Mouse (Mus musculus) olfactory bulb, adult 2 months (tissue): ENCODE measurements around the gene Lrrc56. TPM values are rescaled to one million over a fixed set of nuclear protein-coding genes. Genes with fewer than 3 reads are reported as not detected.

Experiments used
- H3K27ac ChIP-seq: fragments of 200-500 bp; 2 replicates; pipeline ENCODE4 v1.5.1; 2012; ENCODE audit warnings: low read depth, low read length; ENCODE audit not compliant: insufficient read depth
- H3K4me1 ChIP-seq: fragments of 200-500 bp; 2 replicates; pipeline ENCODE4 v1.6.1; 2012; ENCODE audit warnings: low read length; ENCODE audit not compliant: control insufficient read depth, insufficient read depth
- H3K4me3 ChIP-seq: fragments of 200-500 bp; 2 replicates; pipeline ENCODE4 v1.5.1; 2012; ENCODE audit warnings: mild to moderate bottlenecking, low read depth, low read length, moderate library complexity; ENCODE audit not compliant: insufficient read depth
- CTCF ChIP-seq: fragments of 200-500 bp; IDR thresholded peaks from 2 replicates; pipeline ENCODE4 v1.5.1; 2012; ENCODE audit warnings: low read depth, mild to moderate bottlenecking, low read length, moderate library complexity; ENCODE audit not compliant: insufficient read depth
- POLR2A ChIP-seq: fragments of 200-500 bp; IDR thresholded peaks from 2 replicates; pipeline ENCODE4 v1.6.1; 2012; ENCODE audit warnings: mild to moderate bottlenecking, low read depth, low read length, moderate library complexity; ENCODE audit not compliant: insufficient read depth
- WGBS: fragments of 180-500 bp; shearing (Covaris S2); methylation state at CpG from one replicate; pipeline ENCODE4 v1.1.7; 2018; 5-methylcytosine and 5-hydroxymethylcytosine counted together
- polyA plus RNA-seq: library from polyadenylated mRNA; stranded (reverse); fragments of >200 nt; gene quantifications from 2 replicates; pipeline ENCODE4 v1.2.4, GENCODE M21; 2012; ENCODE audit warnings: low replicate concordance; ENCODE audit not compliant: missing spikeins, insufficient read depth, insufficient read length

Gene Lrrc56
- polyA plus RNA-seq, 1 experiment = not detected

DNA sequence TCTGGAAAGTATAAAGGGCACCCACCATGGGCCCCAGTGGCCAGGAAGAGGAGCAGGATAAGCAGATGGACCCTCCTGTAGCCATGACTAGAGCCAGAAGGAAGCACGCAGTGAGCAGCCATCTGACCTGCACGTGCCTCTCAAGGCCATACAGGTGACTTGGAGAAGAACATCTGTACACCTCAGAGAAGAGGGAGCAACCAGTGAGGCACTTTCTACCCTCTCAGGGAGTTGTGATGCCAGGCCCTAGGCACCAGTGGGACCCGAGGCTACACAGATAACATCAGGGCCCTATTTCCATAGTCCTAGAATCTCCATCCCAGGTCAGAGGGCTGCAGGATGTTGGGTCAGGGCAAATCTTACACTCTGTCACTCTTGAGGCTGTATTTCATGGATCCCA is 3.7 kb upstream of the Lrrc56 start:
- TF ChIP-seq POLR2A (no peak), CTCF (no peak)
- Histone ChIP-seq H3K27ac (no peak overlapping the region), H3K4me1 (peaks cover 27% of the 10 kb centered on the region), H3K4me3 (no peak overlapping the region)
- 95% methylated on average over 3 of the region's 3 CpGs for WGBS

DNA sequence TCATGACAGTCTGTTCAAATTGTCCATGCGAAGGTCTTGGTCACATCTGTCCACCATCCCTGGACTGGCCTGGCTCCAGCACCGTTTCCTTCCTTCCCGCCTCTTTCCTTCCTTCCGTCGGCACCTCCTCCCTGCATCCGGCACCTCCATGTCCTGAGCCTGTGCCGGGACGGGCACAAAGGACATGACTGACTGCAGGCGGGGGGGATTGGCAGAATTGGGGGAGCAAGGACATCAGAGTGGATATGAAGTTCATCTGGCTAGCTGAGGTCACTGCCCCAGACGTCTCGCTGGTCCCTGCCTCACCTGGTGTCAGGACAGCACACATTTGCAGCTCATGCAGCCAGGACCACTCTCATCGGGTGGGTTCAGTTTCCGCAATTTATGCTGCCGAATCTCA is 2.9 kb upstream of the Lrrc56 start:
- H3K4me3 ChIP-seq = no peak overlapping the region
- WGBS = 87% methylated on average over 14 of the region's 14 CpGs
- peaks cover 27% of the 10 kb centered on the region for H3K4me1 ChIP-seq
- H3K27ac ChIP-seq = no peak overlapping the region
- no peak for TF ChIP-seq POLR2A
- TF ChIP-seq CTCF = no peak

DNA sequence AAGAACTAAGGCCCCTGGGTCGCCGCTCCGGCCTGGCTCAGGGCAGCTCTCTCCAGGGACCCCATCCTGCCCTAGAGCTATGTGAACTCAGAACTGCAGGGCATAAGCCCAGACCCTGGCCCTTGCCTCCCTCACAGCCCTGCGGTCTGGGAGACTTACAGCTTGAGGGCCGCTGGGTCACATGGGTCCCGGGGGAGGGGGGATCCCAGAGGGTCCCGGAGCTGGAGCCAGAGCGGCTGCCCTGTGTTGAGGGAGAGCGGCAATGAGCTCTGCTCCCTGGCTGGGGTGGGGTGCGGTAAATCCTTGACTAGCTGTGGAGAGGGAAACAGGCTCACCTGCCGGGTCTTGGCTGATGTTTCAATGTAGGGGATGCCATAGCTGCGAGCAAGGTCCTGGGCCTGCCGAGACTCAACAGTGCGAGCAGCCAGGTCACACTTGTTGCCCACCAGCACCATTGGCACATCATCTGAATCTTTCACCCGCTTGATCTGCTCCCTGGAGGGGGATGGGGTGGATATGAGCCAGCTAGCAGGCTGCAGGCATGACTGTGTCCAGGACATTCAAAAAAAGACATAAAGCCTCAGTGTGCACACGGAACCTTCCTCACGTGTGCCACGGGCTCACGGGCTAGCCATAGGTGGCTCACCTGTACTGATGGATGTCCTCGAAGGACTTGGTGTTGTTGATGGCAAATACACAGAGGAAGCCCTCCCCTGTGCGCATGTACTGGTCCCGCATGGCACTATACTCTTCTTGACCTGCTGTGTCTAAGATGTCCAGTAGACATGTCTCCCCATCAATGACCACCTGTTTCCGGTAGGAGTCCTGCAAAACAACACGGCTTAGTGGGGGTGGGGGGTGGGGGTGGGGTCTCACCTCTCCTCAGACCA is 1.9 kb upstream of the Lrrc56 start:
- Histone ChIP-seq H3K27ac (no peak overlapping the region), H3K4me1 (peaks cover 27% of the 10 kb centered on the region), H3K4me3 (no peak overlapping the region)
- 87% methylated on average over 24 of the region's 24 CpGs for WGBS
- no peak for TF ChIP-seq CTCF
- TF ChIP-seq POLR2A = no peak

DNA sequence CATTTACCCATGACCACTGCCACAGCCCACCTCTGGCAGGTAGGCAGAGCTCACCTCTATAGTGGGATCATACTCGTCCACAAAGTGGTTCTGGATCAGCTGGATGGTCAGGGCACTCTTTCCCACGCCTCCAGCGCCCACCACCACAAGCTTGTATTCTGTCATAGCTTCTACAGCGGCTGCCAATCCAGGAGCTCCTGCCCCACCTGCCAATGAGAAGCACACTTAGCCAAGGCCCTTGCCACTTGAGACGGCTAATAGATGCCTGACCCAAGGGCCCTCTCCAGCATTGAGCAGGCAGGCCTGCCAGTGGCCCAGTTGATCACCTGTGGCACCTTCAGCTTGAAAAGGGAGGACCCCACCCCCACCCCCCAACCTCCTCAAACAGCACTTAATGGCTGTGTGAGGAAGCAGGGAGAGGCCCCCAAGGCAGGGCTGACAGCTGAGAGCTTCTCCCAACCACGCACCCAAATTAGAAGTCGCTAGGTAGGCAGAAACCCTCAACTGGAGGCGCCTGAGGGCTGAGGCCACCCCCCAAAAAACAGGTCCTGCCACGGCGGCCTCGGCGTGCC is 1.1 kb upstream of the Lrrc56 start:
- peak overlapping the region; percentile 80 for H3K4me3 ChIP-seq
- H3K27ac ChIP-seq = no peak overlapping the region
- TF ChIP-seq CTCF = no peak
- WGBS = 26% methylated on average over 12 of the region's 12 CpGs
- H3K4me1 ChIP-seq = peaks cover 27% of the 10 kb centered on the region

DNA sequence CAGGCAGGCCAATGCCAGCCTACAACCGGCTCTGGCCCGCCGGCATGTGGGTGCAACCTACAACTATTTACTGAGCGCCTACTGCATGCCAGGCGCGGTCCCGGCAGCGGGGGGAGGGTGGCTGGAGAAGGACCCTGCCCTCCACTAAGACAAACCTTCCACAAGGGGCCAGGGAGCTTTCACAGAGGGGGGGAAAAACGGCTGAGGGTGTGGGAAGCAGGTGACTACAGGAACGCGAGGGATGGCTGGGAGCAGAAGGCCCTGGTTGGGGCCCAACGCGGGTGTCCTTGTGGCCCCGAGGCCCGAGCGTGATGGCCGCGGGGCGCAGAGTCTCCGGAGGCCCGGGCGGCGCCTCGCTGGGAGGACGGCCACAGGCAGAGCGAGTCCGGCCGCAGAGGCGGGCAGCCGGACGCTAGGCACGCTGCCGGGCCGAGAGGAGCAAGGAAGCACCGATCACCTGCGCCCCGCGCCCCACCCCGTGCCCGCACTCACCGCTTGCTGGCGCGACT is 555 bp upstream of the Lrrc56 start:
- Histone ChIP-seq H3K27ac (peak overlapping the region; percentile 30; the same call in 1 of the 2 replicates), H3K4me1 (peaks cover 27% of the 10 kb centered on the region), H3K4me3 (peak overlapping the region; percentile 80)
- WGBS = 1% methylated on average over 40 of the region's 43 CpGs
- TF ChIP-seq CTCF = no peak
- 0 out of 2 replicates have a peak, but pooled peaks have one; percentile 13 for TF ChIP-seq POLR2A

DNA sequence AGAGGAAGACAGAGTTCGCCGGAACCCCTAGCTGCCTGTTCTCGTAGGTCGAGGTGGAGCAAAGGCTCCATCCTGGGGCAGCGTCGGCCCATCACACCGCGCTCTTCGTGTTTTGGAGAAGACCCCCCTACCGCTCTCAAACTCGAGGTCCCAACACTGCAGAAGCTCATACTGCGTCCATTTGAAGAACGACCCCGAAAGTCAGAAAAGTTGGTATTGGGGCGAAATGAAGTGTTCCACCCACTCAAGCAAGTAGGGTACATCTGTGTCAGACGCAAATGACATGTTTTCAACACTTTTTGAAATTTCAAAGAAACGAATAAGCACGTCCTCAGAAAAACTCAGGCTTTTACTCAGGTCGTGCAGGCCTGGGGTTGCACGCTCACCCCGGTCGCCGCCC is 452 bp downstream of the Lrrc56 start:
- TF ChIP-seq CTCF (no peak), POLR2A (no peak)
- peak overlapping the region; percentile 79; the same call in 1 of the 2 replicates for H3K27ac ChIP-seq
- under 1% methylated on average over 23 of the region's 23 CpGs for WGBS

DNA sequence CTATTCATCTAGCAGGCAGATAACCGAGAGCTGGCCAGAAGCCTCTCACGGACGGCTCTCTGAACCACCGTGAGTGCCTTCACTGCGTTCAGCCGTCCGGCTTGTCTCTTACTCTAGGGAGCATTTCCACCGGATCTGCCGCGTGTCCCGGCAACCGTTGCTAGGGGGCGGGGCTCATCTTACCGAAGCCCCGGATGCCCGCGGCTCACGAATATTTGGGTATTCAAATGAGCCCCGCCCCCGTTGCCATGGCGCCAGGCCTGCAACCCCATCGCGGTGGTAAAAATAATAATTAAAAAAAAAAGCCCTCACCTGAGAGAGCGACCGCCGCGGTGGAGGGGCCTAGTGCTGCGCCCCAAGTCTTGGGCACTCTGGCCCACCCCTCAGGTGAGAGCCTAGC is 873 bp downstream of the Lrrc56 start:
- Histone ChIP-seq H3K4me1 (peaks cover 27% of the 10 kb centered on the region), H3K27ac (peak overlapping the region; percentile 79; the same call in 1 of the 2 replicates), H3K4me3 (peak overlapping the region; percentile 92)
- under 1% methylated on average over 28 of the region's 28 CpGs for WGBS
- TF ChIP-seq CTCF (no peak), POLR2A (no peak)

More for the DNA sequence above, 452 bp downstream of the Lrrc56 start:
- peaks cover 27% of the 10 kb centered on the region for H3K4me1 ChIP-seq
- H3K4me3 ChIP-seq = peak overlapping the region; percentile 92

DNA sequence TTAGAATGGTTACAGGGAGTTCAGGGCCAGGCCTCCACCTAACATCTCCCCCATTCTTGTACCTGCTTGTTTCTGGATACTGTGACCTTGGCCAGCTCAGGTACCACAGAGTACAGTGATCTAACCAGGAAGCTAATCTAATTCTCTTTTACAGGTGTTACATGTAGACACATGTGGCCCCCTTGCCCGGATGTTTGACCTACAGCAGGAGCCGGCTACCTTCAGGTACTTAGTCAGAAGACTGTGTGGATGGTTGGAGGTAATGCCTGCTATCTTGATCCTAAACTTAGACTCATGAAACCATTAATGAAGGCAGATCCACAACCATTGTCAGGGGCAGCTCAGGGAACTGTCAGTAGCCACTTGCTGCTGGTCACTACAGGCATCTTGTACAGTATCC is 1.8 kb downstream of the Lrrc56 start:
- TF ChIP-seq CTCF (no peak), POLR2A (no peak)
- Histone ChIP-seq H3K4me1 (peaks cover 27% of the 10 kb centered on the region), H3K4me3 (no peak overlapping the region), H3K27ac (no peak overlapping the region)
- WGBS = 97% methylated on average over 2 of the region's 2 CpGs
